Mouse (Mus musculus) neural tube, embryonic 10.5 days (tissue): ENCODE results near the gene Fbxl16.
A peak's percentile ranks its signal among the peaks of the same experiment; 100 is the strongest.

Experiments used
- DNase-seq: peaks from one replicate; pipeline ENCODE4 v3.0.0-alpha.2; 2017; ENCODE audit warnings: low spot score; ENCODE audit errors: extremely low spot score

Gene Fbxl16

DNA sequence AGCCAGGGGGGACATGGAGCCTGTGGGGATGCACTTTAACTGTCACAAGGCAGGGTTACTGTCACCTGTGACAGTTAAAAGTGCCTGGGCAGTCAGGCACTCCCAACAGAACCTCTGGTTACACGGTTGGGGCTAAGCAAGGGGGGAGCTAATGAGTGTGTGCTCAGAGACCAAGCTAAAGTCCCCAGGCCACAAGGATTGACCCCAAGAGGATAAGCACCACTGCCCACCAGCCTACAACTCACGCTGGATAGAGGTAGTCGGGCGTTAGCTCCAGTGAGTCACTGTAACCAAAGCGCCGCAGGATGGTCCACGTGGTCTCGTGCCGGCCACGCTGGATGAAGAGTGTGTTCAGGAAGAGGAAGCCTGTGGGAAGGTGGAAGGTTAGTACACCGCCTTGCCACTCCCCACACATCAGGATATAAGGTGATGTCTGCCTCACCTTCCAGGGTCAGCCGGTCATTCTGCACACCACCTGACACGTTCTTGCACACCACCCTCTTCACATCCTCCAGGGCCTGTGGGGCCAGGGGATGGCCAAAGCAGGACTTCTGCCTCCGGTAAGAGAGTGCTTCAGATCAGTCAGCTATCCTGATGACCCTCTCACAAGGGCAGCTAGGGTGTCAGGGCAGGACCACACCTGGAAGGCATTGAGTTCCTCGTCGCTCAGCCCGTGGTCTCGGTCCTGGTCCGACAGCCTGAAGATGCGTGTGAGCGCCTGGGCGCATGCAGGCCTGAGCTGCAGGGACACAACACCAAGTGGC lies 32.4 kb downstream of the Fbxl16 start, which contains the start of gene Gm20683:
TSS of gene Gm20683 (minus strand) at position 647 of the 764 bp plus-strand sequence.
- DNase-seq, result no peak

DNA sequence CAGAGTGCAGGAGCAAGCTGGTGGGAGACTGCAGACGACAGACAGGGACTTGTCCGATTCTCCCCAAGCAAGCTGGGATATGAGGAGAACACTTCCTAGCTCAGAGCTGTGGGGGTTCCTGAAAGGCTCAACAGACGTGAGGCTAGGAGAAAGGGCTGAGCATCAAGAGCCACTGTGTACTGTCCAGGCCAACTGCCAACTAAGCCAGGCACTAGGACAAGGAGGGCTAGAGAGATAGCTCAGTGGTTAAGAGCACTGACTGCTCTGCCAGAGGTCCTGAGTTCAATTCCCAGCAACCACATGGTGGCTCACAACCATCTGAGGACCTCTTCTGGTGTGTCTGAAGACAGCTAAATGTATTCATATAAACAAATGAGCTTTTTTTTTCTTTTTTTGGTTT lies 33.6 kb downstream of the Fbxl16 start:
- DNase-seq, result no peak

DNA sequence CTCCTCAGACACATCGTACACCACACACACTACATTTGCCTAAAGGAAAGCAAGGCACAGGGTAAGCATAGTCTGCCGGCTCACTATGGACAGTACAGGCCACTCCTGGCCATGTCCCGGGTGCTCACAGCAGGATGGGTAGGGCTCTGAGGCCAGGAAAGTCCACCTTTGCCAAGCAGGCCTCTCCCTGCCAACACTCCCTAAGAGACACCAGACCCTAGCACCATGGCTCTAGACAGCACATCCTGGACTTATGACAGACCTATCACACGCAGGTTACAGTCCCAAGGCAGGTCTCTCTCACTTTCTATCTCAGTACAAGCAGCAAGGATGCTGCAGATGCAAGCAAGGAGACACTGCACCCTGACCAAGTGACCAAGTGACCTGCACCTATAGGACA lies 34.2 kb downstream of the Fbxl16 start:
- DNase-seq, result no peak

DNA sequence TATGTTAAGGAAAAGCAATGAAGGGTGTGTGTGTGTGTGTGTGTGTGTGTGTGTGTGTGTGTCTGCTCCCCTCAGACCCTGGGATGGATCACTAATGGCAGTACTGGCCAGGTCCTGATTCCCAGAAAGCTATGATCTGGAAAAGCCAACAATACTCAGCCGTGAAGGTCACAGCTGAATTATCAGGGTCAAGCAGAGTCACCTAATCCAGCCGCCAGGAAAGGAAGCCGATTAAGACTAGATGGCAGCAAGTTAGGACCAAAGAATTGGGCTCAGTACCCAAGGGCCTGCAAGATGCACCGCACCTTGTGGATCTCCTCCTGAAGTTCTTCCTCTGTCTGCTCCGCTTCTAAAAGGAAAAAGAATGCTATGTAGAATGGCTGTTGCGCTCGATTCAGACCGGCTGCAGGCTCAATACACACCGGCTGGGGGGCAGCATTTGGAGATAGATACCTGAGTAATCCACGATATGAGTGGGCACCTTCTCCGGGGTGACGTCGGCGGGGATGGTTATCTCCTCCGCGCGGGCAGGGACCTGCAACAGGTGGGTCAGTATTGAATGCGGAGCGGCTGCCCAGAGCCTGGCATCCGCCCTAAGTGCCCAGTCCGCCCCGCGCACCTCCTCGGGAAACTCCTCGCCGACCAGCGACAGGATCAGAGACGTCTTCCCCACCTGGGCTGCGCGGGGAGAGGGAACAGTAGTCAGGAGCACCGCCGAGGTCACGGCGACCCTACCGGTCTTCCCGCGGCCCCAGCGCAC lies 34.9 kb downstream of the Fbxl16 start:
- DNase-seq, result no peak

DNA sequence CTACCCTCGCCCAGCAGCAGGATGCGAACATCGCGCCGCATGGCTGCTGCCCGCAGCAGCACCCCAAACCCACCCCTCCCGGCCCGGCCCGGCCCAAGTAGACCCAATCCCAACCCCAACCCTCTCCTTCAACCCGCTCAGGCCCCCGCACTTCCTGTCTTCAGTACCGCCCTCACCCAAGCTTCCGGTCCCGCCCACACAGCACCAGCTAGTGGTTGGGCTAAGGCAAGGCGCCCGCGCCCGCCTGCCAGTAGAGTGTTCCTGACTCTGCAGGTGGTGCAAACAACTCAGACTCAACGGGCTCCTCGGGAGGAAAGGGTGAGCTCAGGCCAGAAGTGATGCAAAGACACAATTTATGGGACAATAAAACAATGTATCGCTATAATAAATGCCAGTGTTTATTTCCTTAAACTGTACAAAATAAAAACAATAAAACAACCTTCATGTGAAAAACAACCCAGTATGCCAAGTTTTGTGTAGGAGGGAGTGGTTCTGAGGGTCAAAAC lies 35.6 kb downstream of the Fbxl16 start, which contains the start of gene Rhot2:
TSS of gene Rhot2 (minus strand) at position 456 of the 506 bp plus-strand sequence.
- peak; percentile 94 for DNase-seq

DNA sequence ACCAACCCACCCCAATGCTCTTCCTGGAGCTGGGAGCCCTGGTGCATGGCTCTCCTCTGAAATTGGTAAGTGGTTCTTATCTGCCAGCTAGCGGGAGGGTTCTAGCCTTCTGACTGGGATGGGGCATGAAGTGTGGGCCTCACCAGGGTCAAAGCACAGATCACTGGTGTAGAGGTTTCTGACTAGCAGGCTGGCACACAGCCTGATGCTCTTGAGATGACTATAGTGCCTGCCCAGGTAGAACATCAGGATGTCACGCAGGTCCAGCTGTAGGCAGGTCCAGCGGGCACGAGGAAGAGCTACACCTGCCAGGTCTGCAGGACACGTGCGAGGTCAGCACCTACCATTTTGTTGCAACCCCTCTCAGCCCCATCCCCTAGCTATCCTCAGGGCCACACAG lies 51.3 kb downstream of the Fbxl16 start:
- no peak for DNase-seq

DNA sequence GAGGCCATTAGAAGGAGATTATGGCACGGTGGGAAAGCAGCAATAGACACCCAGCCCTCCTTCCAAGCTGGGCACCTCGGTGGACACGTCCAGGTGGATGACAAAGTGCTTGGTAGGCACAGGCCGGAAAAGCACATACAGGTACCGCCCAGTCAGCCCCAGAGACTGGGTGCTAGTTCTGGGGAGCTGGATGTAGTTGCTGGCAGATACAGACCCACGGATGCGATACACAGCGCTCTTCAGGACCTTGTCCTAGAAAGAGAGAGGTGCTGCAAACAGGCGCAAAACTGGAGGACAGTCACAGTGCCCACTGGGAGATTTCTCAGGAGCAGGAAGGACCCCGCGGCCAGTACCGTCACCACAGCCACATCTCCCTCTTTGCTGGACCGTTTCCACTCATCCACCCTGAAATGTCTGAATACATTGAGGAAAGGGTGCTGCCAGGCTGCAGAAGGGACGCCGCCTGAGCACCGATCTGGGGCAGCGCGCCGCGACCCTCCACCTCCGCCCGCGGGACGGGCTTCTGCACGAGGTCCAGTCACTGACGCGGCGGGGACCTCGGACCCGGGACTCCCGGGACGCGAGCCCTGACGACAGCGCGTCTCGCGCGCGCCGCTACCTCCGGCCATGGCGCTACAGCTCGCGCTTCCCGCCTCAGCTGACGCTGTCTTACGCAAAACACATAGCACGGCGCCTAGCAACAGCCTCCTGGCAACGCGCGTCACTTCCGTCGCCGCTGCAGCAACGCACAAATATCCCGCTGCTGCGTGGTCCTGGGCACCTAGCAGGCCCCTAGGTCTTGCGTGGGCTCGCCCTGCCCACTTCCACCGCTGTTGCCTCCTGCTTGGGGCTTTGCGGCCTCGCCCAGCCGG lies 52.2 kb downstream of the Fbxl16 start, which contains the start of gene Wdr90:
TSS of gene Wdr90 (minus strand) at position 670 of the 872 bp plus-strand sequence.
- peak; percentile 91 for DNase-seq

DNA sequence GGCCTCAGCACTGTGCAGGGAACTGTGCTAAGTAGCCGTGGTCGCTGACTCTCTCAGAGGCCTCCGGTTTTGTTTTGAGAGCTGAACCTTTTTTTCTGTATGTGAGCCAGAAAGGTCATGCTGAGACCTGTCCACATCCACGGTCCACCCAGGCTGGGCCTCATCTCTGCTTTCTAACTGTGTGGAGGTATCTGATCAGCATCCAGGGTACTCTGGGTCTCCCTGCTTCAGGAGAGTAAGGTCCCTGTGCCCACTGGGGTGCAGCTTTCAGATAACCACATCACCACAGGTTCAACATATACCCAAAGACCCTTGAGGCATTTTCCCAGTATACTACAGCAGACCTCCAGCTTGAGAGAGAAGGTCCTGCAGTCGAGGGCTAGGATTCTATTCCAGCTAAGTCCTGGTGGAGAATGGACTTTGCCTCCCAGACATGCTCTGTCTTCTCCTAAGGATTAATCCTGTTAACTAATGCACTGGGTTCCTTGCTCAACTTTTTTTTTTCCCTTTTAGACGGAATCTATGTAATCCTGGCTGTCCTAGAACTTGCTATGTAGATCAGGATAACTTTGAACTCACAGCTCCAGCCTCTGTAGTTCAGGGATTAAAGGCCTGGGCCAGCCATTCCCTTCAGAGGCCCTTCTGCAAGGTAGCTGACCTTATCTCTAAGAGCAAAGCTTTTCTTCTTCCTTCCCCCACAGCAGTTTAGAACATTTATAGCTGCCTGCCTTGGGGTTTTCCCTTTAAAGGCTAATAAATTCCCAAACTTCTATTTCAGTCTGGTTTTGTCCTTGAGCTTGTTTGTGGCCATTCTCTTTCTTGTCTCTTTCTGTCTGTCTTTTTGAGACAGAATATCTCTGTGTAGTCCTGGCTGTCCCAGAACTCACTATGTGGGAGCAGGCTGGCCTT lies 53.1 kb downstream of the Fbxl16 start:
- DNase-seq, result no peak

DNA sequence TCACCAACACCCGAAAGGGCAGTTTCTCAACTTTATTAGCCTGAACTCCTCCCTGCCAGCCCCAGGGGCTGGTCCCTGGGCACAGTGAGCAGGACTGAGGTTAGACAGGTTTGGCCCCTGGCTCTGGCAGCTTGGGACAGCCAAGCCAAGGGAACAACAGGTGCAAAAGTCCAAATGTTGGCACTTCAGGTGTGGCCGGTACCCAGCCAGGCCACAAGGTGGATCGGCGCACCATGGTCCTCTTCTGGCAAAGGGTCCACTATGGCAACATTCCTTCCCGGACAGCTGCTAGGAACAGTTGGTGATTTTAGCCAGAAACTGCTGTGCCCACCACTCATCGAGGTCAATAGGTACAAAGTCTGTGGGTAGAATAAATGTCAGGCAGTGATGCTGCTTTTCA lies 54.8 kb downstream of the Fbxl16 start:
- DNase-seq, result no peak

DNA sequence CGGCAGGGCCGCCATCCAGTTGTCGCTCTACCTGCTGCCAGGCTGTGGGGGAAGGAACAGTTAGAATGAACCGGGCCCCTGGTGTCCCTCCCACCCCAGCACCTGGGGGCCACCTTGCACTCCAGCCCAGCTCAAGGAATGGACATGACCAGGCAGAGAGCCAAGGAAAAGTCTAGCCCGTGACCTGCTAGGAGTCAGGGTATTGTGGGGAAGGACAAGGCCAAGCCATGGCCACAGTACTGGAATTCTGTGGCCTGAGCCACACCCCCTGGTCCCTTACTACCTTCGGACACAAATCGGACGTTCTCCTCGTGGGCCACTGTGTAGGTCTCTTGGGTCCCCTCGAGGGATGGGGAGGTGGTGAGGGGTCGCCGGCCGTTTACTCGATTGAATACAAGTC lies 55.4 kb downstream of the Fbxl16 start:
- DNase-seq, result no peak

DNA sequence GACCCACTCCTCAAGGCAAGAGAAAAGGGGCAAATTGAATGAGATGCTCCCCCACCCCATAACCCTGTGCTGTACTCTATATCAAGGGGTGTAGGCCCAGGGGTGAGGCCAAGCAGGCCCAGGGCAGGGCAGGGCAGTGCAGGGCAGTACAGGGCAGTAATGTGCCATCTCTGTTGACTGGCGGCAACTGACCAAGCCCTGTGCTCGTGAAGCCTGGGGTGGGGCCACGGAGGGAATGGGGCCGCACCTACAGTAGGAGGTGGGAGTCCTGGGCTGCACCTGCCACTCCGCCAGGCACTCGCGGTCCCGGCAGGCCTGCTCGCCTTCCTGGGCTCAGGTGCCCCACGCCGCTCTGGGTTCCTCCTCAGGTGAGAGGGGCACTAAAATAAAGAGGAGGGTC lies 56.4 kb downstream of the Fbxl16 start:
- DNase-seq, result no peak

DNA sequence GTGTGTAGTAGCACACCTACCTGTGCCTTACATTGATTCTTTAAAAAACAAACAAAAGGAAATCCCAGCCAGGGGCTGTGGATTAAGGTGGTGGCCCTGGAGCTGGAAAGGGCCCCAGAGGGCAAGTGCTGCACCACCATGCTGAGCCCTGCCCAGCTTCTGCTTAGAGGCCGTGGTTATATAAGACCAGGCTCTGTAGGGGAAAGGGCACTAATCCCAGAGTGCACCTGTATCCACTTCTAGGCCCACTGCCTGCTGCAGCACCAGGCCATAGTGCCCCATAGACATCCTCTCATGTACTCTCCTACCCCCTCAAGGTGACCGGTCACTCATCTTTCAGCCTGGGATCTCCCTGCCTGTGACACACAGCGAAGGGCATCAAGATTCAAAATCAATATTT lies 57.3 kb downstream of the Fbxl16 start:
- no peak for DNase-seq

DNA sequence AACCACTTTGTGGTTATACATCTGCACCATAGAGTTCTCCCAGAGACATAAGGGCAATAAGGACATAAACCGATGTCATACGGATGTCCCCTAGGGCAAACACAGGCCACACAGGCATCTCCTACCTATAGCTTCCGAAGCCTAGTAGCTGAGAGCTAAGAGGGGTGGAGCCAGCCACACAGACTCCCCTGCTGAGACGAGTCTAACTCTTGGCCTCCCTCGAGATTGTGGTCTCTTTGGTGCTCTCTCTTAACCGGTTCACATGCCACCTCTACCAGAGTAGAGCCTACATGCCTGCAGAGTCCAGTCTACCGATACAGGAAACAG lies 58.6 kb downstream of the Fbxl16 start:
- no peak for DNase-seq

DNA sequence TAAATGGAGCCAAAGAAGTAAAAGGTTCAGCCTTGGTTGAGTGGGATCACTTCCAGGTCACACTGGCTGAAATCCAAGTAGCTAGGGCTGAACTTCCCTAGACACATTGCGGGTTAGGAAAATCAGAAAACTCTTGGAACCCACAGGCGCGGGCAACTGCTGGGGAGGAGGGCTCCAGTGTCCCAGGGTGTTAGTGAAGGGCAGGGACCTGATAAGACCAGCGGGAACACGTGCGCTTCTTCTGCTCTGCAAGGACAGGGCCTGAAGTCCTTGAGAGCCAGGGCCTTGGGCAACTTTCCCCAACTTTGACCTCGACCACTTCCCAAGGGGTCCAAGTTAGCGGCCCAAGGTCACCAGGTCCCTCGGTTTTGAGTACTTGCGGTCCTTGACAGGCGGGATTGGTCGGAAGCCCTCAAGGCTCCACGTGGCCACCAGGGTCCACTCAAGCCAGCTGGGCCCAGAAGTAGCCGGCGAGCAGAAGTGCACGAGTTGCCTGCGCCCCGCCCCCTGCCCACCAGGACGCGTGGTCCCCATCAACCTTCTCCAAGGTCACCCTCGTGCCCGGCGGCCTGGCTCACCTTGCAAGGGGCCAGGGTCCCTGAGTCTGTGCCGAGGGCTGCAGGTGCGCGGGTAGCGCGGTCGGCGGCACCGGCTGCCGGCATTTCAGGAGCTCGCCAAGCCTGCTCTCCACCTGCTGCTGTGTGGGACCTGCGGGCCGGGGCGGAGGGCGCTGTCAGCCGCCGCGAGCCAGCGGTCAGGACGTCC lies 59.1 kb downstream of the Fbxl16 start:
- peak; percentile 82 for DNase-seq

DNA sequence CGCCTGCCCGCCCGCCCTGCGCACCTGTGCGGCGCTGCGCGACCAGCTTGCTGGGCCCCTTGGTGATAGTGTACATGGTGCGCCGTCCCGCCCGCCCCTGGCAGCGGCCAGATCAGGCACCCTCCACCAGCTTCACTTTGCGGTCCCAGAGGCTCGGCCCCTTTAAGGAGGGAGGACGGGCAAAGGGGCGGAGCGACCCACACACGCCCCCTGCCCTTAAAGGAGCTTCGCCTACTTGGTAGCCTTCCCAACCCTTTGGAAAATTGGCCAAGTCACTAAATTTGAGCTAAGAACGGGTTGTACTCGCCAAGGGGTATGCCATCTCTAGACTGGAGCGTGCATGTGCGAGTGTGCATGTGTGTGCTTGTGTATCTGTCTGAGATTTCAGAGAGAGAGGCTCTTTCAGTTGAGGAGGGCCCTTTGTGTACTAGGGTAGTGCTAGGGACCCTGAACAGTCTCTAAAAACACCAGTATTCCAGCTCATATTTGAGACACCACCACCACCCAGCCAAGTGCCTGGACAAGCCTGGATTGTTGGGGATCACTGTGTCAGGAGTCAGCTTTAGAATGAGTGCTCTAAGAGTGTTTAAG lies 59.8 kb downstream of the Fbxl16 start, which contains the start of gene Mcrip2:
TSS of gene Mcrip2 (minus strand) at position 164 of the 591 bp plus-strand sequence.
- no peak for DNase-seq

DNA sequence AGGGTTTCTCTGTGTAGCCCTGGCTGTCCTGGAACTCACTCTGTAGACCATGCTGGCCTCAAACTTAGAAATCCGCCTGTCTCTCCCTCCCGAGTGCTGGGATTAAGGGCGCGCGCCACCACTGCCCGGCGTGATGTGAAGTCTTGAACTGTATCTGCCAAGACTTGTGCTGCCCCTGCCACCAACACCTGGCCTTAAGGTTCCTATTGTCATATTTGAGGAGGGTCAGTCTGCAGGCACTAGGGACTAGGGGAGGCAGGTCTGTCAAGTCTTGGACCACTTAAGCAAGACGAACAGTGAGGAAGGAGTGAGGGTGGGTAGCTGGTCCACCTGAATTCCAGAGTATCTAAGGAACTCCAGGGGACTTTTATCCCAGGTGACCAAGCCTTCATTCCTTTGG lies 60.6 kb downstream of the Fbxl16 start:
- DNase-seq, result no peak

DNA sequence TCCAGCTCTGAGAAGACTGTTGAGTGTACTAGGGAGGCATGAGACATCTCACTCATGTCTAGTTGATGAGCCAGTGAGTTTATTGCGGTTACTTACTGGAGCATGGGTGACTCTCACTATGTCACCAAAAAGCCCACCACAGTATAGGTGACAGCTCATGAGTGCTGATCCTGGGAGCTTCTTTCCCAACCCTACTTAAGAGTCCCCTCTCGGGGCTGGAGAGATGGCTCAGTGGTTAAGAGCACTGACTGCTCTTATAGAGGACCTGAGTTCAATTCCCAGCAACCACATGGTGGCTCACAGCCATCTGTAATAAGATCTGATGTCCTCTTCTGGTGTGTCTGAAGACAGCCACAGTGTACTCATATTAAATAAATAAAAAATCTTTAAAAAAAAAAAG lies 61.1 kb downstream of the Fbxl16 start:
- DNase-seq, result no peak
